Mouse (Mus musculus) CH12.LX (cell line): ENCODE data around the gene Fhit.

Experiments
- CHD2 ChIP-seq: IDR thresholded peaks from 2 replicates; pipeline ENCODE4 v1.6.1; 2011; ENCODE audit warnings: low read length, improper control_type of control experiment
- CTCF ChIP-seq, 2 experiments: IDR thresholded peaks in 1 of 2; conservative IDR thresholded peaks in 1 of 2; 2 replicates each; pipeline ENCODE4 v1.5.1; 2011 to 2012; ENCODE audit warnings: low read depth in 2 of 2, low read length in 2 of 2, improper control_type of control experiment in 1 of 2, inconsistent platforms in 1 of 2, mild to moderate bottlenecking in 1 of 2, moderate library complexity in 1 of 2
- E2F4 ChIP-seq: IDR thresholded peaks from 2 replicates; pipeline ENCODE4 v1.6.1; 2011; ENCODE audit warnings: low read depth, low read length, improper control_type of control experiment; ENCODE audit not compliant: insufficient replicate concordance
- EP300 ChIP-seq: IDR thresholded peaks from 2 replicates; pipeline ENCODE4 v1.6.1; 2011; ENCODE audit warnings: low read length, improper control_type of control experiment
- JUND ChIP-seq: conservative IDR thresholded peaks from 2 replicates; pipeline ENCODE4 v1.6.1; 2011; ENCODE audit warnings: low read depth, low read length, improper control_type of control experiment
- KAT2A ChIP-seq: IDR thresholded peaks from 2 replicates; pipeline ENCODE4 v1.6.1; 2012; ENCODE audit warnings: low read length, improper control_type of control experiment, inconsistent platforms; ENCODE audit not compliant: insufficient replicate concordance
- MXI1 ChIP-seq: IDR thresholded peaks from 2 replicates; pipeline ENCODE4 v1.6.1; 2011; ENCODE audit warnings: mild to moderate bottlenecking, low read depth, low read length, improper control_type of control experiment
- PAX5 ChIP-seq: IDR thresholded peaks from 2 replicates; pipeline ENCODE4 v1.6.1; 2012; ENCODE audit warnings: low read length, inconsistent platforms, mixed read lengths
- POLR2A ChIP-seq: IDR thresholded peaks from 2 replicates; pipeline ENCODE4 v1.6.1; 2011; ENCODE audit warnings: low read depth, mild to moderate bottlenecking, improper control_type of control experiment, low read length
- SIN3A ChIP-seq: IDR thresholded peaks from 2 replicates; pipeline ENCODE4 v1.6.1; 2012; ENCODE audit warnings: low read length, improper control_type of control experiment, inconsistent platforms
- TCF12 ChIP-seq: IDR thresholded peaks from 2 replicates; pipeline ENCODE4 v1.6.1; 2014; ENCODE audit warnings: low read depth, mild to moderate bottlenecking, inconsistent platforms, low read length, improper control_type of control experiment
- USF1 ChIP-seq: IDR thresholded peaks from 2 replicates; pipeline ENCODE4 v1.6.1; 2014; ENCODE audit warnings: low read depth, mild to moderate bottlenecking, inconsistent platforms, low read length, improper control_type of control experiment
- USF2 ChIP-seq: conservative IDR thresholded peaks from 2 replicates; pipeline ENCODE4 v1.6.1; 2011; ENCODE audit warnings: low read depth, low read length, improper control_type of control experiment

GRCm38 (mm10) chr14:10630831-10631360 lies 530.9 kb downstream of the Fhit start:
- TF ChIP-seq USF1 (no peak), POLR2A (no peak), KAT2A (no peak), TCF12 (no peak), JUND (no peak), CHD2 (no peak), EP300 (no peak), CTCF (conservative IDR thresholded peaks at IDR 0.05 in 1 of 2, IDR thresholded peaks at IDR 0.05 in 1 of 2; ENCODE audit: low read depth in 2 of 2, low read length in 2 of 2) (no peak), E2F4 (no peak), SIN3A (no peak), USF2 (no peak), PAX5 (no peak), MXI1 (no peak)
